Mouse (Mus musculus) hindbrain, embryonic 11.5 days (tissue): ENCODE data around the gene Arfgef3. TPM values are rescaled to one million over a fixed set of nuclear protein-coding genes. Genes with fewer than 3 reads are reported as not detected.

Experiments used
- ATAC-seq: fragments of 200-750 bp; cut with Nextera tagmentation; 2 replicates; pipeline ENCODE4 v1.8.0; 2017; ENCODE audit warnings: mild to moderate bottlenecking, moderate TSS enrichment, moderate library complexity; ENCODE audit not compliant: low FRiP score
- DNase-seq: peaks from one replicate; pipeline ENCODE4 v3.0.0-alpha.2; 2015; ENCODE audit warnings: low spot score
- H3K27ac ChIP-seq: fragments of 300-500 bp; sonication (generic); 2 replicates; pipeline ENCODE4 v1.5.1; 2014; ENCODE audit warnings: mild to moderate bottlenecking, low read depth, low read length
- H3K27me3 ChIP-seq: fragments of 300-500 bp; sonication (generic); 2 replicates; pipeline ENCODE4 v1.6.1; 2014; ENCODE audit warnings: mild to moderate bottlenecking, low read length, moderate library complexity, mixed read lengths; ENCODE audit not compliant: control insufficient read depth, insufficient read depth
- H3K36me3 ChIP-seq: fragments of 300-500 bp; sonication (generic); 2 replicates; pipeline ENCODE4 v1.6.1; 2014; ENCODE audit warnings: mild to moderate bottlenecking, low read length, moderate library complexity, mixed read lengths; ENCODE audit not compliant: control insufficient read depth, insufficient read depth
- H3K4me1 ChIP-seq: fragments of 300-500 bp; sonication (generic); replicated peaks from 2 replicates; pipeline ENCODE4 v1.6.1; 2014; ENCODE audit warnings: low read length, mixed read lengths; ENCODE audit not compliant: control insufficient read depth, insufficient read depth
- H3K4me2 ChIP-seq: fragments of 300-500 bp; sonication (generic); replicated peaks from 2 replicates; pipeline ENCODE4 v1.6.1; 2014; ENCODE audit warnings: mild to moderate bottlenecking, low read depth, low read length
- H3K4me3 ChIP-seq: fragments of 300-500 bp; sonication (generic); 2 replicates; pipeline ENCODE4 v1.5.1; 2014; ENCODE audit warnings: low read depth, low read length
- H3K9ac ChIP-seq: fragments of 300-500 bp; sonication (generic); 2 replicates; pipeline ENCODE4 v1.6.1; 2014; ENCODE audit warnings: low read depth, low read length
- H3K9me3 ChIP-seq: fragments of 300-500 bp; sonication (generic); 2 replicates; pipeline ENCODE4 v1.6.1; 2016; ENCODE audit warnings: low read length; ENCODE audit not compliant: control insufficient read depth
- WGBS: fragments of 180-500 bp; shearing (Covaris S2); extraction: QIAGEN DNeasy Blood & Tissue Kit; methylation state at CpG from one replicate; pipeline ENCODE4 v1.1.7; 2014; 5-methylcytosine and 5-hydroxymethylcytosine counted together
- polyA plus RNA-seq: library from polyadenylated mRNA; unstranded; fragments of >200 nt; fragmentation: Nextera tagmentation; extraction: Ambion mirVana; gene quantifications from 2 replicates; pipeline ENCODE4 v1.2.1, GENCODE M21; 2014

The Arfgef3 gene
- polyA plus RNA-seq, 1 experiment from 2014 or later: 1.9 TPM

DNA sequence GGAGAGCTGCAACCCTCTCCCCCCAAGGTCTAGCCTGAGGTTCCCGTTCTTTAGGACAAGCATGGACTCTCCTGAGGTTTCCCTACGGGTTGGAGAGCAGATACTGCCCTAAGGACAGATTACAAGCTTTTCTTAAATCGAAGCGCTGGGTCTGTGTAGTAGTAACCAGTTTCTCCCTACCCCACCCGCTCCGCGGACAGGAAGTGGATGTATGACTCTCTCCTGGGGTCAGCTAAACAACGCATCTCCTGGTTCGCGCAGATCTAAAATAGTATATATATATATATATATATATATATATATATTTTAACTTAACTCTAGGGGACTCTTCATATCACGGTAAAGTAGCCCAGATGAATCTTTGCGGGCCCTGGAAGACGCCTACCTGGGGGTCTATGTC lies 198.4 kb downstream of the Arfgef3 start:
- Histone ChIP-seq H3K9me3 (no peaks in the 10 kb centered on the region), H3K9ac (peak overlapping the region; percentile 66), H3K4me2 (peak overlapping the region; percentile 83), H3K4me3 (peak overlapping the region; percentile 54), H3K27ac (no peak overlapping the region), H3K36me3 (no peaks in the 10 kb centered on the region), H3K27me3 (no peaks in the 10 kb centered on the region), H3K4me1 (no peaks in the 10 kb centered on the region)
- DNase-seq (peak; percentile 34), ATAC-seq (peak; percentile 23; the same call in 1 of the 2 replicates)
- WGBS: 9% methylated on average over 13 of the region's 13 CpGs

DNA sequence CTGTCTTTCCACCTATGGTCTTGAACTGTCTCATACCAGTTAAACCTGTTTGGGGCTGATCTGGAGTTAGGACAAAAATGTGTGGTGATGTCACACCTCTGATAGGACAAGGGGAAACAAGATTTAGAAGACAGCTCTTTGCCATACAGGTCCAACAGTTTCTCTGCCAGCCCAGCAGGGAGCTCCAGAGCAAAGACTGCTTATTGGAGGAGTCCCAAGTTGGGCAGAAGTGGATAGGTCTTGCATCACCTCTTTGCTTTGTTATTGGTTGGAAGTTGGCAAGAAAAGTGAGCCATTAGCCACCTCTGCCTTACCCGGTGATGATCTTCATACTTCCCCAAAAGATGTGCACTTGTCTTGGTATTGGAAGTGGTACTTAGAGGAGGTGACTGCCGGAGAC lies 206.9 kb downstream of the Arfgef3 start:
- H3K9ac ChIP-seq: no peak overlapping the region
- no peaks in the 10 kb centered on the region for H3K27me3 ChIP-seq
- no peaks in the 10 kb centered on the region for H3K36me3 ChIP-seq
- ATAC-seq (no peak), DNase-seq (no peak)
- WGBS: 92% methylated on average over 2 of the region's 2 CpGs
- H3K9me3 ChIP-seq: no peaks in the 10 kb centered on the region
- H3K4me3 ChIP-seq: no peak overlapping the region
- no peaks in the 10 kb centered on the region for H3K4me1 ChIP-seq
- H3K27ac ChIP-seq: no peak overlapping the region
- no peak overlapping the region for H3K4me2 ChIP-seq

DNA sequence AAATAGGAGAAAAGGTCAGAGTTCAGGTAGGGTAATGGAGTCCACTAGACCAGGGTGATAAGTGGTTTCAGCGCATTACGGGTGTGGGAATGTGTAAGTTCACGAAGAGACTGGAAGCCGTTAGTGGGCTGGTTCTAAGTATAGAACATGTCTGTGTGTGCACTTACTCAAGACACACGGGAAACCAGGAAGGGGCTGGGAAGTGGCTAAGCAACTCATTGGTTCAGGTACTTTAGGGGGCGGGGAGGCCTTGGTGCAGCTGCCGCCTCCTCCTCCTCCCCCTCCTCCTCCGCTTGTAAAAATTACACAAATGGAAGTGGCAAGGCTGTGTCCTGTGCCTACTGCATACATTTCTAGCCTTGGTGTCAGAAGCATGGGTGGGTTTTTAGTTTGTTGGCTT lies 211.5 kb downstream of the Arfgef3 start:
- Histone ChIP-seq H3K9me3 (no peaks in the 10 kb centered on the region), H3K27ac (no peak overlapping the region), H3K4me1 (no peaks in the 10 kb centered on the region), H3K4me3 (no peak overlapping the region), H3K4me2 (no peak overlapping the region), H3K27me3 (no peaks in the 10 kb centered on the region), H3K9ac (no peak overlapping the region), H3K36me3 (0 out of 2 replicates have a peak, but pooled peaks cover 4% of the 10 kb centered on the region)
- ATAC-seq (no peak), DNase-seq (no peak)
- WGBS: 76% methylated on average over 8 of the region's 8 CpGs

Other genes starting within 250 kb of the Arfgef3 start
- gene Hebp2, start 197.9 kb downstream of the Arfgef3 start, polyA plus RNA-seq: 16.5 and 18.8 TPM in 2 replicates
- gene Gm4922, start 42.8 kb upstream of the Arfgef3 start, polyA plus RNA-seq: not detected in 2 replicates
- 9.7 and 15.9 TPM in 2 replicates for gene Perp, start 101.1 kb upstream of the Arfgef3 start, polyA plus RNA-seq